Mouse (Mus musculus) C2C12 (cell line): ENCODE data around the gene Cybb.

Experiments
- CEBPB ChIP-seq: IDR thresholded peaks from one replicate; pipeline ENCODE4 v1.6.1; 2011; ENCODE audit warnings: low read depth, mild to moderate bottlenecking, control low read depth, moderate library complexity
- CTCF ChIP-seq: IDR thresholded peaks from one replicate; pipeline ENCODE4 v1.5.1; 2011; ENCODE audit not compliant: control insufficient read depth, insufficient read depth, insufficient read length
- FOSL1 ChIP-seq: IDR thresholded peaks from one replicate; pipeline ENCODE4 v1.8.0; 2011; ENCODE audit warnings: mild to moderate bottlenecking, low read length; ENCODE audit not compliant: poor library complexity, insufficient read depth, severe bottlenecking
- MAX ChIP-seq: IDR thresholded peaks from one replicate; pipeline ENCODE4 v1.6.1; 2011; ENCODE audit warnings: mild to moderate bottlenecking, control low read depth
- MYOD1 ChIP-seq: IDR thresholded peaks from one replicate; pipeline ENCODE4 v1.6.1; 2011; ENCODE audit warnings: low read depth; ENCODE audit not compliant: control insufficient read depth, insufficient read length
- MYOG ChIP-seq: IDR thresholded peaks from one replicate; pipeline ENCODE4 v1.6.1; 2011; ENCODE audit not compliant: control insufficient read depth, insufficient read length; ENCODE audit errors: extremely low read depth
- USF1 ChIP-seq: IDR thresholded peaks from one replicate; pipeline ENCODE4 v1.6.1; 2011; ENCODE audit warnings: low read depth, mild to moderate bottlenecking, control low read depth, moderate library complexity

GRCm38 (mm10) chrX:9461399-9461798 lies 26.2 kb downstream of the Cybb start:
- TF ChIP-seq CTCF = no peak
- TF ChIP-seq USF1 = no peak
- TF ChIP-seq MYOD1 = no peak
- no peak for TF ChIP-seq MAX
- no peak for TF ChIP-seq FOSL1
- TF ChIP-seq MYOG = no peak
- TF ChIP-seq CEBPB = no peak
